Mouse (Mus musculus) layer of hippocampus, adult 18-20 months (tissue): ENCODE measurements around the gene Ugt1a6b. TPM values are rescaled to one million over a fixed set of nuclear protein-coding genes. Genes with fewer than 3 reads are reported as not detected.
"Not testable (repeated sequence)": the region's sequence is repeated elsewhere in the genome, so short reads cannot be mapped to it uniquely, and the experiment has no call there.

Experiments
- DNase-seq, 2 experiments: peaks; one replicate each; pipeline ENCODE4 v3.0.0; 2022; ENCODE audit warnings: low spot score in 2 of 2
- total RNA-seq, 2 experiments: library from RNA; stranded (reverse); gene quantifications; 2 replicates each; pipeline ENCODE4 v1.2.3; 2021

Ugt1a6b gene
- total RNA-seq, 2 experiments from 2014 or later, result not detected

DNA sequence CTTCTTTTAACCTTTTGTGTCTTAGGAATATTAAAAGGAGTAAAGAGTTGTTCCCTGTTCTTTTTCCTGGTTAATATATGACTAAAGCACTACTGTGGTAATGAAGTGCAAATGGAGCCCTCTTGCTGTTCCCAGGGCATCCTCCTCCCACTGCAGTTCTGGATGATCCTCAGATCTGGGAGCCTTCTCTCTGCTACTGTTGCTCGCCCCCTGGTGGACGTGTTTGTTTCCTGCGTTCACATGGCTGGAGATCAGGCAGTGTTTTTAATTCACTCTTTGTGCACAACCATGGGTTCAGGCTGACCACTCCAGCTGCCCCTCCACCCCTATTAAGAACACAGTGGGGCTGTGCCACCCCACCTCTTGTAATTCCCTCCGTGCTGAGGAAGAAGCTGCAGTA is 17.5 kb downstream of the Ugt1a6b start:
- DNase-seq, result not testable (repeated sequence)

DNA sequence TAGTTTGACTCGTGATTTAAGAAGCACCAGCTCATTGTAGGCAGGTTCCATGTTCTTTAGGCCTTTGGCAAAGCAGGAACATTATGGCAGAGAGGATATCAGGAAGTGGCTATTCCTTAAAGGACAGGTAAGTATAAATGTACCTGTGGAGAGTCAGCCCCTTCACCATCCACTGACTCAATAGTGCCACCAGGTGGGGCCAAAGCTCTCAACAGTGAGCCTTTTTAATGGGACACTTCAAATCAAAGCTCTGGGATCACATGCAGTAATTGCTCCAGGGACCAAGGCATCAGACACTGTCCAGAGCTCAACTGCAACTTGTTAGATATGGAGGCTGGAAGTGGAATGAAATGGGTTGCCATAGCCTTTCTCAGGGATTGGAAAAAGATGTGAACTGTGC is 18.5 kb downstream of the Ugt1a6b start:
- DNase-seq, result not testable (repeated sequence)

DNA sequence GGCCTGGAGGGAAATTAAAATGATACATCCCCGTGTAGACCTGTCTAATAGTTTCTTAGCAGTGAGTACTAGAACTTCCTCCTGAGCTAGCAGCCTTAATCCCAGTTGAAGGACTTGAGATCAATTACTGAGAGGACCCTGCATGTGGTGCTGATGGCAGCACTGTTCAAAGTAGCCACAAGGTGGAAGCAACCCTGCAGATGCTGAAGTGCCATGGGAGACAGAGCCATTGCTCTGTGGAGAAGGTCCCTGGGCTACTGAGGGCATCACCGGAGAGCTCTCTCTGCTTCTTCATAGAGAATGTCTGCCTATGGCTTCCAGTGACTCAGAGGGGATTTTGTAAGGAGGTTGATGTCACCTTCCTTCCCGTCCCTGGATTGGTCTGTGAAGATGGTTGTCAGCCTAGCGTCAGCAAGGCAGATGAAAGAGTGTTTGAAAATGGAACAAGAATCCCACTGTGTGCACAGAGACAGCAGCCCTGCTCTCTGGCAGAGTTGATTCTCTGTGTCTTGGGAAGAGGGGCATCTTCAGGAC is 22.8 kb downstream of the Ugt1a6b start:
- DNase-seq, result not testable (repeated sequence)

DNA sequence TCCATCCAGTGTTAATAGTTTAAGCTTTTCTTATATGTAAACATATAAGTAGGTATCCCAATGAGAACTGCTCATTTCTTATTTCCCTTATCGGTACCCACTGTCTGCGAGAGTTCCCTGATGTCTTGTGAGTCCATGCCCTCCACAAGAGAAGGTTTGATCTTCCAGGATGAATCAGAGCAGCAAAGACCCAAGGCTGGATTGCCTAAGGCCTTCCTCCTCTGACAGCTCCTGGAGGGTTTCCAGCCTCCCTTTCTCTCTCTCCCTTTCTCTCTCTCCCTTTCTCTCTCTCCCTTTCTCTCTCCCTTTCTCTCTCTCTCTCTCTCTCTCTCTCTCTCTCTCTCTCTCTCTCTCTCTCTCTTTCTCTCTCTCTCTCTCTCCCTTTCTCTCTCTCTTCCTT is 26.0 kb downstream of the Ugt1a6b start:
- not testable (repeated sequence) for DNase-seq

DNA sequence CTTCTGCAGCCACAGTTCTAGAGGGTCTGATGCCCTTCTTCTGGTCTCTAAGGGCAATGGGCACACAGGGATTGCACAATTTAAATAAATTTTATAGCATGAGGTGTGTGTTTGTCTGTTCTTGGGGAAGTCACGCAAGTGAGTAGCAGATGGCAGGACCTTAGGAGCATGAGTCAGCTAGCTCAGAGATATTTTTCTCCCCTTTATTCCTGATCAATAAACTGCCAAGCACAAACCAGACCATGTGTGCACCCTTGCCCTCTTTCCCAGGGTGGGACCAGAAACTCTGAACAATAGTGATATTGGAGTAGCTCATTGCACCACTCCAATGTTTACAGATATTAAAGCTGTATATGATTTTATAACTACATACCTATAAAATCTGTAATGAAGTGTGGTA is 27.2 kb downstream of the Ugt1a6b start:
- DNase-seq, result not testable (repeated sequence)

DNA sequence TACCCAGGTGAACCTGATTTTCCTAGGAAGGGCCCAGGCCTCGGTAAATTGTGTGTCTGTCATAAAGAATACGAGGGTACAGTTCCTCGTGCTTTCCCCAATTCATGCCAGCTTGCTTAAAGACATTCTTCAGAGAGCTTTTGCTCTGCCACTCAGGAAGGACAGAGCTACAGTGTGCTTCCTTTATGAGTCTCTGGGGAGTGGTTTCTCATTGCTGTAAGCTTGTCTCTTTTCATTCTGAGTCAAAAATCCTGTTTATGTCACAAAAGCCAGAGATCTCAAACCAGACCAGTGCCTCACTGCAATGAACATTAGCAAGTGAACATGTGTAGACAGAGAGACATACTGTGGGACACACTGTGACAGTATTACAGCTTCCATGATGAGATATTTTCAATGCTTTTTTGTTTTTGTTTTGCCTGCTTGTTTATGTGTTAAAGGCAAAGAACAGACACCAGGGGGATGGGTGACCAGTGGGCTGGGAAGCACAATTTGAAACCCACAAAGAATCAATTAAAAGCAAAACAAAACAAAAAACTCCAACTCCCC is 30.9 kb downstream of the Ugt1a6b start:
- no peak for DNase-seq

DNA sequence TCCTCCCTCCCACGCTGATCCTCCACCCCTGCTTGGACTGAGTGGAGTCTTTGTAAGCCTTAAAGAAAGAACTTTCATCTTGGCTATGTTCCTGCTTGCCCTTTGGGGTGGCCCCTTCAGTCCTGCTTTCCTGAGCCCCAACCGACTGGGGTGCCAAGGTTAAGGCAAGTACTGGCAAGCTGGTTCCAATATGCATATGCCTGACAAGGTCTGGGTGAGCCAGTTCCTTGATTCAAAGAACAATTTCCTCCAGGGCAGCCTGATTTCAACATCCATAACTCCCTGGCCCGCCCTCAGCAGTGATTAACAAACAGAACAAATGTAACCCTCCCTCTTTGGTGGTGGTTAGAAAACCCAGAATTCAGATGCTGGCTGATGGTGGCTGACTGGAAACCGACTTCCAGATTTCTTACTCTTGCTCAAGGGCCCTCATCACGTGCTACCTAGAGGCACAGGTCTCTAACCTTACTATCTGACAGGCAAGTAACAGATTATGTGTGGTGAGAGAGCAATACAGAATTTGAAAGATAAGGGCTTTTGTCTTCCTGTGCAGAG is 31.5 kb downstream of the Ugt1a6b start, which contains the start of gene Ugt1a6a:
Gene Ugt1a6a, plus strand, starts transcription at position 353 of the 555 bp plus-strand sequence.
- peak in 1 of 2 experiments; percentile 3 for DNase-seq

DNA sequence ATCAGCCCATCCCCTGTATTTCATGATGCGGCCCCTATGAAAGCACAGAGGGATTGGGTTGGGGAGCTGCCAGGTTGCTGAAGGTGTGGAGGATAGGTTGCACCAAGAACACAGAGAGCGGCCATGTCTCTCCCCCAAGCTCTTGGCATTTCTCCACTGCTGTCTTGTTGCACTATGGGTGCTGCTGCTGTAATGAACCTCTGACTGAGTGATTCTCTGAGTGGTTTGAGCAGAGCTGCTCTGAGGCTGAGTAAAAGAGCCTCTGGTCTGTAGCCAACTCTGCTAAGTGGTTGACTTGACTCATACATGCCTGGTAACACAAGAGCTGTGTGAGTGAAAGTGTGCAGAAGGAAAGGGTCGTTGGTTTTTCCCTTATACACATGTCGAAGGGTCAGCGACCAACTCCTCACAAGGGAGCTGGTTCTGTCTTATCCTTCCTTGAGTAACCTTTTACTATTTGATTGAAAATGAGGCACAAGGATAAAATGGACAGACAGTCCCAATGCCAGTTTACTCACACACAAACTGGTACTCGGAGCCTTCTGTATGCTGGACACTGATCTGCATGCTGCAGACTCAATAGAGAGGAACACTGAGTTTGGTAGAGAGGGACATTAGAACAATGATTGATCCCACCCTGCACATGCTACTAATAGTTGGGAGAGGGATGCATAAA is 32.3 kb downstream of the Ugt1a6b start:
- not testable (repeated sequence) for DNase-seq

DNA sequence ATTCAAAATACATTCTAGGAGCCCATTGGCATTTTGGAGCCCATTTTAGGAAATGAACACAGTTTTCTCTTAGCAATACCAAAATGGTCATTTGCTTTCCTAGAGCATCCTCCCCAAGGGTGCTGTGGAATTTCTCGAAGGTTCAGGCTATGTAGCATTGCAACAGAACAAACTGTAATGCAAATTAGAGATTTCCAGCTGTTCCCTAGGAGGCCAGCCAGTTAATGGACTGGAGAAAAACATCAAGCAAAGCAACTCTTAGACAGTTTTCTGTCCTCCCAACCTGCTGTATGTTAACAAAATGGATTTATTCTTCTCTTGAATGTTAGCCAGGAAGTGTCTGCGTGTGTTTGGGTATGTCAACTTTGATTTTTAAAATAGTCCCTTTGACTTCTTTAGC is 33.6 kb downstream of the Ugt1a6b start:
- DNase-seq, result no peak

DNA sequence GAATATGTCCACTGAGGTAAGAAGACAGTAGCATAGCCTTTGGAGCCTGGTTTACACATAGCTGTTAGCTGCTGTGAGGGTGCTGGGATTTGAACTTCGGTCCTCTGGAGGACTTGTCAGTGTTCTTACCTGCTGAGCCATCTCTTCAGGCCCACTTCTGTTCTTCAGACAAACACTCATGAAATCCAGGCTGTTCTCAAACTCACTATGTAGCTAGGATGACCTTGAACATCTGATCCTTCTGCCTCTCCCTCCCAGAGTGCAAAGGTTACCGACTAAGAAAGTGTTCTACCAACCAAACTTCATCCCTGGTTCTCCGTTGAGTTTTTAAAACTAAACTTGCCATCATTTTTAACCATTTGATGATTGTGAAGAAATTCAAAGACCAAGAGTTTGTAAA is 34.2 kb downstream of the Ugt1a6b start:
- DNase-seq, result no peak

DNA sequence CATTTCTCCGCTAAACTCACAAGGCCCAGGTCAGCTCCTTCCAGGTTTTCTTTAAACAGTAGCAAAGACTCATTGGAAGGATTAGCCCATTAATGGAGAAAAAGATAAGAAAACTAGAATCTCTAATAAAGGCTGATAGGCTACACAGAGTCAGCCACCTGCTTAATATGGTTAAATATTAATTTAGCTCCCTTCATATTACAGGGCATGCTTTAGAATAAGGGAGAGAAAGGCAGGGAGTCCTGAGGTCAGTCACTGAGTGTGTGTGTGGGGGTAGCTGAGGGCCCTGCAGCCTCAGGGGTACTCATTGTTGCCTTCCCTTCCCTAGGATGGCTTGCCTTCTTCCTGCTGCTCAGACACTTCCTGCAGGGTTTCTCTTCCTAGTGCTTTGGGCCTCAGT is 35.1 kb downstream of the Ugt1a6b start:
- no peak for DNase-seq

DNA sequence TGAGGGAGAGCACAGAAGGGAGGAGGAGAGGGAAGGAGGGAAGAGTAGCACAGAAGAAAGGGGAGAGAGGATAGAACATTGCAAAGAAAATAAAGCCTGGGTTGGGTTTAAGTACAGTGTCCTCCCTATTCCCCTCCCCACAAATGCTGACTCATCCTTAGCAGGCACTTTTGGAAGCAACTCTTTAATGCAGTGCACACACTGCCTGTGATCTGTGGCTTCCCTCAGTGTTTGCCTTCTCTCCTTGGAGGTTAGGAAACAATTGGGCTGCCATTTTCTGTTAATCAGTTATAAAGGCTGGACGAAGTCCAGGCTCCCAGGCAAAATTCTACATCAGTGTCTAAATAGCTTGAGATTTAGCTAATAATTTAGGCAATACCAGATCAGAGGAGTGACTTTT is 37.4 kb downstream of the Ugt1a6b start:
- DNase-seq, result not testable (repeated sequence)

DNA sequence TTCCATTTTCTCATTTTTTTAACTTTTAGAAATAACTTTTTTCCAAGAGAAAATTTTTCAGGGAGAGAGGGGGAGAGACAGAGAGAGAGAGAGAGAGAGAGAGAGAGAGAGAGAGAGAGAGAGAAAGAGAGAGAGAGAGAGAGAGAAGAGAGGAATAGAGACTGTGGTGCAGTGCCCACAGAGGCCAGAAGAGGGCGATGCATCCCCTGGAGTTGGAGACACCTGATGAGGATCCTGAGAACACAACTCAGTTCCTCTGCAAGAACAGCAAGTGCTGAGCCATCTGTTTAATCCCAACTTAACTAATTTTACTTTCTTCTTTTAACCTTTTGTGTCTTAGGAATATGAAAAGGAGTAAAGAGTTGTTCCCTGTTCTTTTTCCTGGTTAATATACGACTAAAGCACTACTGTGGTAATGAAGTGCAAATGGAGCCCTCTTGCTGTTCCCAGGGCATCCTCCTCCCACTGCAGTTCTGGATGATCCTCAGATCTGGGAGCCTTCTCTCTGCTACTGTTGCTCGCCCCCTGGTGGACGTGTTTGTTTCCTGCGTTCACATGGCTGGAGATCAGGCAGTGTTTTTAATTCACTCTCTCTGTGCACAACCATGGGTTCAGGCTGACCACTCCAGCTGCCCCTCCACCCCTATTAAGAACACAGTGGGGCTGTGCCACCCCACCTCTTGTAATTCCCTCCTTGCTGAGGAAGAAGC is 41.1 kb downstream of the Ugt1a6b start:
- DNase-seq, result peak in 1 of 2 experiments; percentile 41

DNA sequence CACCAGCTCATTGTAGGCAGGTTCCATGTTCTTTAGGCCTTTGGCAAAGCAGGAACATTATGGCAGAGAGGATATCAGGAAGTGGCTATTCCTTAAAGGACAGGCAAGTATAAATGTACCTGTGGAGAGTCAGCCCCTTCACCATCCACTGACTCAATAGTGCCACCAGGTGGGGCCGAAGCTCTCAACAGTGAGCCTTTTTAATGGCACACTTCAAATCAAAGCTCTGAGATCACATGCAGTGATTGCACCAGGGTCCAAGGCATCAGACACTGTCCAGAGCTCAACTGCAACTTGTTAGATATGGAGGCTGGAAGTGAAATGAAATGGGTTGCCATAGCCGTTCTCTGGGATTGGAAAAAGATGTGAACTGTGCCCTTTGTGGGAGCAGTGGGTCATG is 42.2 kb downstream of the Ugt1a6b start:
- not testable (repeated sequence) for DNase-seq

DNA sequence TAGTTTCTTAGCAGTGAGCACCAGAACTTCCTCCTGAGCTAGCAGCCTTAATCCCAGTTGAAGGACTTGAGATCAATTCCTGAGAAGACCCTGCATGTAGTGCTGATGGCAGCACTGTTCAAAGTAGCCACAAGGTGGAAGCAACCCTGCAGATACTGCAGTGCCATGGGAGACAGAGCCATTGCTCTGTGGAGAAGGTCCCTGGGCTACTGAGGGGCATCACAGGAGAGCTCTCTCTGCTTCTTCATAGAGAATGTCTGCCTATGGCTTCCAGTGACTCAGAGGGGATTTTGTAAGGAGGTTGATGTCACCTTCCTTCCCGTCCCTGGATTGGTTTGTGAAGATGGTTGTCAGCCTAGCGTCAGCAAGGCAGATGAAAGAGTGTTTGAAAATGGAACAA is 47.1 kb downstream of the Ugt1a6b start:
- DNase-seq, result not testable (repeated sequence)

DNA sequence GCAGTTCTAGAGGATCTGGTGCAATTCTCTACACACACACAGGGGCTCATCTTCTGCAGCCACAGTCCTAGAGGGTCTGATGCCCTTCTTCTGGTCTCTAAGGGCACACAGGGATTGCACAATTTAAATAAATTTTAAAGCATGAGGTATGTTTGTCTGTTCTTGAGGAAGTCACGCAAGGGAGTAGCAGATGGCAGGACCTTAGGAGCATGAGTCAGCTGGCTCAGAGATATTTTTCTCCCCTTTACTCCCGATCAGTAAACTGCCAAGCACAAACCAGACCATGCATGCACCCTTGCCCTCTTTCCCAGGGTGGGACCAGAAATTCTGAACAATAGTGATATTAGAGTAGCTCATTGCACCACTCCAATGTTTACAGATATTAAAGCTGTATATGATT is 55.4 kb downstream of the Ugt1a6b start:
- no peak for DNase-seq

DNA sequence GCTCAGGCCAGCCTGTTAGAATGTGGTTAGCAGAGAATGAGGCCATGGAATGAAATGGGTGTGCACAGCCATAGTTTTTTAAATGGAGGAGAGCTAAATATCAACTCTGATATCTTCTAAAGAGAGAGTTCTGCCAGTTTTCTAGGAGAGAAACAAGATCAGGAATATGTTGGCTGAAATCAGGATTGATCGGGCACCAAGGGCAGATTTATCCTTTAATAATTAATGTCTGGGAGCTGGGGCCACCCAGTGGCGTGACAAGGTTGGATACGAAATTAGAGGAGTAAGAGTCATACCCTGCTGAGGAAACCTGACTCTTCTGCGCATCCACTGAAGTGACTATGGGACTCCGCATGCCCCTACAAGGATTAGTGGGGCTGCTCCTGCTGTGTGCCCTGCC is 62.7 kb downstream of the Ugt1a6b start, which contains the start of gene Ugt1a5:
Gene Ugt1a5, plus strand, starts transcription at position 302 of the 400 bp plus-strand sequence.
- no peak for DNase-seq

DNA sequence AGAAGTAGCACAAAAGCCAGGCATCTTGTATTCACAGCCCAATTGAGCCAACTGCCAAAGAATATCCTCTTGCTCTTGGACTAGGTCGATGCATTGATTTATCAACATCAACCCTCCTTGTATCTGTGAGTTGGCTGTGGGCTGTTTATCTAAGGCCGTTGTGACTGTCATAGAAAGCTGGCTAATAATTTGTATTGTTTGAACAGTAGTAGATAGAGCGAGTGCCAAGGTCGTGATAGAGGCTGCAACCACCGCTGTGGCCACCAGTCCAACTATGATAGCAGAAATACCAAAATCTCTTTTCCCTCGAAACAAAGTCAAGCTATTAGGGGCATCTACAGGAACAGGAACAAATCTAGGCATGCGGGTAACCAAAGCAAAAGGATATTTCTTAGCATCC is 69.1 kb downstream of the Ugt1a6b start:
- not testable (repeated sequence) for DNase-seq

DNA sequence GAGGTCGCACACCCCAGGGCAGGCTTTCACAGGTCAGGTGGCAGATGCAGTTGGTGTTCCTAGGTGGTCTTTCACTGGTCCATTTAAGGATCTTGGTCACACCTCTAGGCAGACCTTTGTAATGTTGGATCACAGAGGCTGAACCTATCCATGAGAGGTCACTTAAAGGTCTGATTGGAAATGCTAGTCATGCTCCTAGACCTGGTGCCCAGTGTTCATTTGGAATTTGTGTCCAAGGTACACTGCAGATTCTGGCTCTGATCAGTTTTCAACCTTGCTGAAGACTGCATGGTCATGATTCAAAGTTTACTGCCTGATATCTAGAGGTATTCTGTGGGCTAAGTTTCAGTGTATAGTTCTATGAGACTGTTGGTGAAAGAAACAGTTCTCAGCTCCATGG is 76.6 kb downstream of the Ugt1a6b start:
- DNase-seq, result no peak

DNA sequence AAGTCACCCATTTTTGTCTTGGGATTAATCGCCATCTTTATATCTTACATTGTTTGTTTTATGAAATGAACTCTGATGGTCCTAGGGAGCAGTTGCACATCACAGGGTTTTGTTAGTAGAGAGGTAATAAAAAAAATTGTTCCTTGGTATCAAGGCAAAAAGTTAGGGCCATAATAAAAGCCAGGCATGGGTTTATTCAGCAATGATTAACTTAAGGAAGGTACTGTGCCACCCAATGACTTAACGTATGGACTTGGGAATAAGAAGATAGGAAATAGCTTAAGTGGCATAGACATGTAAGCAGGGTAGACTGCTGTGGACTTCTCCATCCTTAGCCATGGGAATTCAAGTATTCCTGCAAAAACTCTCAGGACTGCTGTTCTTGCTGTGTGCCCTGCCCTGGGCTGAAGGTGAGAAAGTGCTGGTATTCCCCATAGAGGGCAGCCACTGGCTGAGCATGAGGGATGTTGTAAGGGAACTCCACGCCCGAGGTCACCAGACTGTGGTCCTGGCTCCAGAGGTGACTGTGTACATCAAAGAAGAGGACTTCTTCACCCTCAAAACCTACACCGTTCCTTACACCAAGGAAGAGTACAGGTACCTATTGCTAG is 83.4 kb downstream of the Ugt1a6b start:
- DNase-seq, result no peak

DNA sequence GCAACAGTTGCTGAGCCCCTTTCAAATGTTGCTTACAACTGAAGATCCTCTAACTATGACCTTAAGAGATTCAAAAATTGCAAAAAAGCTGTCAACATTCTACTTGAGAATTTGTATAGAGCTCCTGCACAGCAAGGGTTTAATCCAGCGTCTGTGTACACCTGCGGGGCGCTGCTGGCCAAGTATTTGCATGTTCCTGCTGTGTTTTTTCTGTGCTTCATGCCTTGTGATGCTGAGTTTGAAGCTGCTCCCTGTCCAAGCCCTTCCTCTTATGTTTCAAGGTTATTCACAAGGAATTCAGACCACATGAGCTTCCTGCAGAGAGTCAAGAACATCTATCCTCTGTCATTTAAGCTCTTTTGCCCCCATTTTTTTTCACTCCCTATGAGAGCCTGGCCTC is 89.1 kb downstream of the Ugt1a6b start:
- no peak for DNase-seq
